Mouse (Mus musculus) WW6 (cell line): ENCODE data around the gene Mark2.

Experiments
- DNase-seq: peaks from one replicate; pipeline ENCODE4 v3.0.0-alpha.2; 2013; ENCODE audit warnings: low read depth, low spot score

Mark2 gene

DNA sequence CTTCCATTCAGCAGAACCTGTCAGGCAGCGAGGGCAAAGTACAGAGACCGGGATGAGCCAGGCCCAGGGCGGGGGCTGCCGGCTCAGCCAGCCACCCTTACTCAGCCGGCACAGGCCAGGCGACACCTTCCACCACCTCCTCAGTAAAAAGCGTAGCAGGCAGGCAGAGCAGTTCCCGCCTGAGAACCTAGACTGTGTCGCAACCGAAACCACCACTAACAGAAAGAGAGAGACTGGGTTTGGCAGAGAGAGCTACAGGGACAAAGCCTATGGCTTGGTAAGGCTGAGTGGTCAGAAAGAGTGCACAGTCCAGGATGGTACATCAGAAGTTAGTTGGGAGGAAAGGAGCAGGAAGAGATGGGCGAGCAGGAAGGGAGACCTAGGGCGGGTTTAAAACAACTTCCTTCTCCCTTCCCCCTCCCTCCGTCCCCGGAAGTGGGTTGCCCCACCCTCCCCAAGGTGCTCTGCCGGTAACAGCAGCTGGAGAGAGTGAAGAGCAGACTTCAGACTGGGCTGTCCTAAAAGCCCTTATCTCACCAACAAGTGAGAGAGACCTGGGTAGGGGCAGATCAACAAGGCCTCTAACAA is 46.5 kb downstream of the Mark2 start:
- DNase-seq, result no peak

- DNase-seq, result no peak
These were observed 47.4 kb downstream of the Mark2 start for GRCm38 (mm10) chr19:7294098-7294876.

DNA sequence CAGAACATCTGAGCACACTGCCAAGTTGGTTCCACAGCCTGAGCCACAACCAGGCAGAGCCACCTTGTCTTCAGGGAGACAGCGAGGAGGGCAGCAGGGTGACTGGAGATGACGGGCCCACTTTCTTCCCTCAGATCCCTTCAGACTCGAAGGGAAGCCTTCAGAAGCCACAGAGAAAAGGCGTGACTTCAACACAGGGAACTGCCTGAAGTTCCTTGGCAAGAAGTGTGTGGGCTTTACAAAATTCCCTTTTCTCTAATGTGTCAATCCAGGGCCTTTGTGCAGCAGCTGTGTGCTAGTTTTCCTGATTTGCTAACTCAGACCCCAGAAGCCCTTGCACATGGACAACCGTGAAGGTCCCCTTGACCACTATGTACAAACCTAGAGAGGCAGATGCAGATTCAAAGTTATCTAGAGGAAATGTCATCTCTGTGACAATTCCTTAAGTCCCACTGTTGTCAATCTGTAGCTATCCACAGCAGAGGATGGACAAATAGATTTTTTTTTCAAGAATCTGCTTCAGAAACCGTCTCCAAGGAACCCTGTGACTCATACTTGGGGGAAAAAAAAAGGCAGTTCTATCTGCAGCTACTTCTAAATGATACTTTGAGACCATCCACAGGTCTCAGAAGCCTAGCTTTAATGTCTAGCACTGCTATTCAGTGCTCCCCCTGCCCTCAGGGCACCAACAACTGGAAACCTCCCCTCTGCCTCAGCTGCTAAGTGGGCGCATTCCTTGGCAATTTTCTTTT is 49.5 kb downstream of the Mark2 start:
- DNase-seq, result no peak

GRCm38 (mm10) chr19:7289767-7290166 is 51.9 kb downstream of the Mark2 start:
- no peak for DNase-seq

DNA sequence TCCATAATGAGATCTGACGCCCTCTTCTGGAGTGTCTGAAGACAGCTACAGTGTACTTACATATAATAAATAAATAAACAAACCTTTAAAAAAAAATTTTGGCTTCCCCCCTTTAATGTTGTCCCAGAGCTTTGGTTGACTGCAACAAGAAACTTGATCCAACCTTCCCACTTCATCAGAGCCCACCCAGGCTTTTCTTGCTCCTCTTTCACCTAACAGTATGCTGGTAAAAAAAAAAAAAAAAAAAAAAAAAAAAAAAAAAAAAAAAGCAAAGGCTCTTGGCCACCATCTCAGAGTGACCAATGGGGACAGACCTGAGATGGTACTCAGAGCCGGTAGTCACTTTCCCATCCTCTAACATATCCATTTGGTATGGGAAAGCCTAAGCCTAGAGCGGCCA is 53.4 kb downstream of the Mark2 start:
- no peak for DNase-seq

DNA sequence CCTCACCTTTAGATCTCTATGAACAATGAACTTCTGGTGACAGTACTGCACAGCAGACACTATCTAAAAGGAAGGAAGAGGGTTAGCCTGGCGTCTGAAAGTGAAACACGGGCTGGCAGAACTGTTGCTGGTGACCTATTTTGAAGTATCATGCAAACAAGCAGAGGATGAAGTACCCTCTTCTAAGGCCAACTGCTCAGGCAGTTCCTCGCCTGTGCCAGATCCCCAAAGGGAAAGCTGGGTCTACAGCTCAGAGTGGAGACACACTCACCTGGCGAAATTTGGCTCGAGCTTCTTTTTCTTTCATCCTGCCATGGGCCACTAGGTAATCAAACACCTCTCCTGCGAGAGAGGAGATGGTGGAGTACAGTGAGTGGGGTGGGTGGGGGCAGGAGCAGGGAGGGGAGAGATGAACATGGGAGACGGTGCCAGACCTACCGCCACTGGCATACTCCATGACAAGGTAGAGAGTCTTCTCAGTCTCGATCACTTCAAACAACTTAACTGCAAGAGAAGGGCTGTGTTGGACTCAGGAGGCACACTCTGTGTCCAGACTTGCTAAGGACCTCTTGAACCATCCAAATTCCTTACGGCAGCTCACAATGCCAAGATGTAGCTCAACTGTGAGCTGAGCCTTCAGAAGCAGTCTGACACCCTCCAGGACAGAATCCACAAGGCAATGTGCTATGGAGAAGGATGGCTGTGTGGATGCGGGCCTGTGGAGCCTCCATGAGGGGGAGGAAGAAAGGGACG is 54.9 kb downstream of the Mark2 start:
- DNase-seq, result no peak

GRCm38 (mm10) chr19:7280557-7281330 is 60.9 kb downstream of the Mark2 start:
- DNase-seq, result no peak

DNA sequence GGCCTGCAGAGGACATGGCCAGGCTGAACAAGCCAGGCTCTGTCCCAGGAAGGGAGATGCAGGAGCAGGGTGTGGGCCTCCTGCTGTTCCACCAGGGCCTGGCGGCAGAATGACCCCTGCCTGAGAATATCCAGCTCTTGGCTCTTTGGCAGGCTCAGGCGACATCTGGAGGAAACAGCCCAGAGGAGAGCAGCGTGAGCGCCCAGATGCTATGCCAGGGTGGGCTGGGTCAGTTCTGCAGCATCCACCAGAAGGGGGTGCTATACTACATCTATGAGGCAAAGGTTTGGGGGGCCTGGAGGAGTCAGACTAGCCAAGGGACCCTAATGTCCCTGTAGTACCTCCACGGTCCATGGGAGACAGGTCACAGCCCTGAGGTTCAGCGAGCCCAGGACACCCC is 62.5 kb downstream of the Mark2 start:
- DNase-seq, result no peak

DNA sequence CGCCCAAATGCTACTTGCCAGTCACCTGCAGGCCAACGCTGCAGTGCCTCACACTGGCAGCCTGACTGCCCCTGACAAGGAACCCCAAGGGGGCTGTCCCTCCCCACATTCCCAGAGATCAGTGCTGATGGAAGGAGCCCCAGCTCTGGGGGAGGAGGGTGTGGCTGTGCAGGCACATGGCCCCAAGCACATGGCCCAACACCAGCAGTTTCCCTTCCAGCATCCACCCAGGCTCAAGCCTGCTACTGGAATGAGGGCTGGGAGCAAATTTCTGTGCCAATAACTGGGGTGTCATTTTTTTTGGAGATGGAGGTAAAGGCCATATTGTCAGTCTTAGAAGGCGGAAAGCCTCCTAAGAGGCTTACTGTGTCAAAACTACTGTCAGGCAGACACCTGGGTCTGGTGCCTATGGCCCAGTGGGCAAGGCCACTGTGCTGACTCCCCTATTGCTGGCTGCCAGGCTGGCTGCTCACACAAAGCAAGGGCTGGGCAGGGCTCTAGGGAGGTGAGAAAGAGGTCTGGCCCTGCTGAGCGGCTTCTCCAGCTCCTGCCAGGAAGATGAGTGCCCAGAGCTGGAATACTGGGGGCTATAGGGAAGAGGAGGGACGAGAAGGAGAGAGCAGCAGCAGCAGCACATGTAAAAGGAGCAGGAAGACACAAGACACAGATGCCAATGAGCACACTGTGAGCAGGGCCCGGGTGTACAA is 63.3 kb downstream of the Mark2 start:
- no peak for DNase-seq

GRCm38 (mm10) chr19:7276796-7277195 is 64.9 kb downstream of the Mark2 start:
- DNase-seq, result no peak

GRCm38 (mm10) chr19:7276053-7276659 is 65.5 kb downstream of the Mark2 start:
- DNase-seq, result no peak

DNA sequence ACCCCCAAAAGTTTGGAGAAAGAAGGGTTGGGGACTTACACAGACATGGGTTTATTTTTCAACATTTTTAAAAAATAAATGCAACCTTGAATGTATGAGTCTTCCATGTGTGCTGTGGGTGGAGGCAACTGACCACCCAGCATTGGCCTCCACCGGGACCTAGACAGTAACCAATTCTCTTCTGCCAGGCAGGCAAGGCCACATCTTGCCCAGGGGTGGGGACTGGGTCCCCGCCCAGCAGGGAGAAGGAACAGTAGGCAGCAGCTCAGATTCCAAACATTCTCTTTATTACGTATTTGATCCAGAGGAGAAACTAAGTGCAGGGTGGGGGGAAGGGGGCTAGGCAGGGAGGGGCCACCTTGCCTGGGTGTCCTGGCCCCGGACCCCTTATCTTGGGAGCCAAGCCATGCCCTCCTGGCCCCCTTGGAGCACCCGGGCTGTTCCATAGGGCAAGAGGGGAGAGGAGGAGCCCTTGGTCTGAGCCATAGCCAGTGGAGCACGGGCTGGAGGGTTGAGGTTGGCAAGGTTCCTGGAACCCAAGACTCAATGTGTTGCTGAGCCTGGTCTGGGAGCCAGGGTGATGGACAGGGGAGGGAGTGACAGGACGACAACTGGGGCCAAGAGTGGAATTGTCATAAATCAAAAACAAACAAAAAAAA is 66.4 kb downstream of the Mark2 start:
- DNase-seq, result no peak

GRCm38 (mm10) chr19:7274326-7274990 is 67.2 kb downstream of the Mark2 start:
- no peak for DNase-seq

- no peak for DNase-seq
These were observed 68.2 kb downstream of the Mark2 start for GRCm38 (mm10) chr19:7273486-7273885.

- no peak for DNase-seq
These were observed 72.2 kb downstream of the Mark2 start for GRCm38 (mm10) chr19:7269290-7270044.

DNA sequence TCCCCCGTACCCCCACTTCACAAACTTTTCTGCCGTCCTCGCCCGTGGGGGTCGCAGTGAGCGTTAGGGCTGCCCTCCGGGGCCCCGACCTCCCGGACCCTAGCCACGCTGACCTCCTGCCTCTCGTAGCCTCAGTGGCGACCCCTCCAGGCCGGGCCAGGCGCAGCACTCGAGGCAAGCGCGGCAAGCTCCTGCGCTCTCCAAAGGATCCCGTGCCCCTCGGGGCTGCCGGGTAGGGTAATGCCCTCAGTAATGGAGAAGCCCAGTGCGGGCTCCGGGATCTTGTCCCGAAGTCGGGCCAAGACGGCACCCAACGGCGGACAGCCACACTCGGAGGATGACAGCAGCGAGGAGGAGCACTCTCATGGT is 73.0 kb downstream of the Mark2 start:
- DNase-seq, result no peak

GRCm38 (mm10) chr19:7267781-7268721 is 73.6 kb downstream of the Mark2 start:
- DNase-seq, result no peak
